Mouse (Mus musculus) thymus, adult 2 months (tissue): ENCODE results near the gene A1bg.

Source experiments
- CTCF ChIP-seq: fragments of 200-500 bp; IDR thresholded peaks from 2 replicates; pipeline ENCODE4 v1.5.1; 2012; ENCODE audit warnings: mild to moderate bottlenecking, control low read depth, low read length, moderate library complexity, borderline replicate concordance; ENCODE audit not compliant: control insufficient read depth, poor library complexity, insufficient read depth; ENCODE audit errors: extremely low read depth
- POLR2A ChIP-seq: fragments of 200-500 bp; IDR thresholded peaks from 2 replicates; pipeline ENCODE4 v1.6.1; 2012; ENCODE audit warnings: mild to moderate bottlenecking, low read length, control low read depth, moderate library complexity; ENCODE audit not compliant: control insufficient read depth, poor library complexity, insufficient read depth; ENCODE audit errors: extremely low read depth

DNA sequence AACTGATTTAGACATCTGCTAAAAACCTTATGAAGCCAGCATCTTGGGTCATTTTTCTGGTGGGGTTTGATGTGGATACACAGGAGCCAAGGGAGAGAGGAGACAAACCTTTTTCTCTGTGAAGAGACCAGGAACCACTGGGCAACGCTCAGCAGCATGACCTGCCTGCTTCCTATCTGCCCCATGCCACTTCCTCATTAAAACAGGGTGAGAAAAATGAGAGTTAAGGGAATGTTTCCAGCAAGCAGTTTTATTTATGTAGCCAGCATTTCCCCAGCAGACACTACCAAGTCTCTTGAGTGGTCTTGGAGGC is 45.7 kb upstream of the A1bg start:
- TF ChIP-seq CTCF = no peak
- no peak for TF ChIP-seq POLR2A
